Mouse (Mus musculus): ENCODE results near the gene Tdp1.

Gene Tdp1

GRCm38 (mm10) chr12:99884269-99885261 lies at the start of gene Tdp1, which contains the start of gene Efcab11:
TSS of gene Tdp1 (plus strand) at chr12:99884517.
TSS of gene Efcab11 (minus strand) at chr12:99884439.
- in situ Hi-C loops (cut with MboI; ENCODE audit: low sequenced_read_pairs), result no loop called here

GRCm38 (mm10) chr12:99836404-99837131 lies 47.7 kb upstream of the Tdp1 start:
- in situ Hi-C loops (cut with MboI; ENCODE audit: low sequenced_read_pairs), result no loop called here

- in situ Hi-C loops (cut with MboI; ENCODE audit: low sequenced_read_pairs), result no loop called here
These were observed 46.8 kb upstream of the Tdp1 start for GRCm38 (mm10) chr12:99837528-99837927.

- in situ Hi-C loops (cut with MboI; ENCODE audit: low sequenced_read_pairs), result no loop called here
These were observed 46.2 kb upstream of the Tdp1 start for GRCm38 (mm10) chr12:99838109-99838508.

- in situ Hi-C loops (cut with MboI; ENCODE audit: low sequenced_read_pairs), result no loop called here
These were observed 45.6 kb upstream of the Tdp1 start for GRCm38 (mm10) chr12:99838703-99839102.

- in situ Hi-C loops (cut with MboI; ENCODE audit: low sequenced_read_pairs), result no loop called here
These were observed 39.4 kb upstream of the Tdp1 start for GRCm38 (mm10) chr12:99844951-99845350.

GRCm38 (mm10) chr12:99849996-99850395 lies 34.3 kb upstream of the Tdp1 start:
- in situ Hi-C loops (cut with MboI; ENCODE audit: low sequenced_read_pairs), result no loop called here

- in situ Hi-C loops (cut with MboI; ENCODE audit: low sequenced_read_pairs), result no loop called here
These were observed 30.7 kb upstream of the Tdp1 start for GRCm38 (mm10) chr12:99853323-99854258.

GRCm38 (mm10) chr12:99856011-99856410 lies 28.3 kb upstream of the Tdp1 start:
- in situ Hi-C loops (cut with MboI; ENCODE audit: low sequenced_read_pairs), result no loop called here

- in situ Hi-C loops (cut with MboI; ENCODE audit: low sequenced_read_pairs), result no loop called here
These were observed 25.7 kb upstream of the Tdp1 start for GRCm38 (mm10) chr12:99858664-99859063.

GRCm38 (mm10) chr12:99859391-99860100 lies 24.8 kb upstream of the Tdp1 start:
- in situ Hi-C loops (cut with MboI; ENCODE audit: low sequenced_read_pairs), result no loop called here

- in situ Hi-C loops (cut with MboI; ENCODE audit: low sequenced_read_pairs), result no loop called here
These were observed 23.3 kb upstream of the Tdp1 start for GRCm38 (mm10) chr12:99860981-99861380.

GRCm38 (mm10) chr12:99864613-99865012 lies 19.7 kb upstream of the Tdp1 start:
- in situ Hi-C loops (cut with MboI; ENCODE audit: low sequenced_read_pairs), result no loop called here

- in situ Hi-C loops (cut with MboI; ENCODE audit: low sequenced_read_pairs), result no loop called here
These were observed 15.5 kb upstream of the Tdp1 start for GRCm38 (mm10) chr12:99868821-99869220.

GRCm38 (mm10) chr12:99873443-99873842 lies 10.9 kb upstream of the Tdp1 start:
- in situ Hi-C loops (cut with MboI; ENCODE audit: low sequenced_read_pairs), result no loop called here

GRCm38 (mm10) chr12:99874609-99875008 lies 9.7 kb upstream of the Tdp1 start:
- in situ Hi-C loops (cut with MboI; ENCODE audit: low sequenced_read_pairs), result no loop called here

- in situ Hi-C loops (cut with MboI; ENCODE audit: low sequenced_read_pairs), result no loop called here
These were observed 1.2 kb upstream of the Tdp1 start for GRCm38 (mm10) chr12:99883000-99883712.

- in situ Hi-C loops (cut with MboI; ENCODE audit: low sequenced_read_pairs), result no loop called here
These were observed 608 bp upstream of the Tdp1 start for GRCm38 (mm10) chr12:99883713-99884105.

- in situ Hi-C loops (cut with MboI; ENCODE audit: low sequenced_read_pairs), result no loop called here
These were observed 1.1 kb downstream of the Tdp1 start for GRCm38 (mm10) chr12:99885282-99885901.
